Comparison of ENCODE assay signal across 8 mouse cellular contexts in the genomic region with DNA sequence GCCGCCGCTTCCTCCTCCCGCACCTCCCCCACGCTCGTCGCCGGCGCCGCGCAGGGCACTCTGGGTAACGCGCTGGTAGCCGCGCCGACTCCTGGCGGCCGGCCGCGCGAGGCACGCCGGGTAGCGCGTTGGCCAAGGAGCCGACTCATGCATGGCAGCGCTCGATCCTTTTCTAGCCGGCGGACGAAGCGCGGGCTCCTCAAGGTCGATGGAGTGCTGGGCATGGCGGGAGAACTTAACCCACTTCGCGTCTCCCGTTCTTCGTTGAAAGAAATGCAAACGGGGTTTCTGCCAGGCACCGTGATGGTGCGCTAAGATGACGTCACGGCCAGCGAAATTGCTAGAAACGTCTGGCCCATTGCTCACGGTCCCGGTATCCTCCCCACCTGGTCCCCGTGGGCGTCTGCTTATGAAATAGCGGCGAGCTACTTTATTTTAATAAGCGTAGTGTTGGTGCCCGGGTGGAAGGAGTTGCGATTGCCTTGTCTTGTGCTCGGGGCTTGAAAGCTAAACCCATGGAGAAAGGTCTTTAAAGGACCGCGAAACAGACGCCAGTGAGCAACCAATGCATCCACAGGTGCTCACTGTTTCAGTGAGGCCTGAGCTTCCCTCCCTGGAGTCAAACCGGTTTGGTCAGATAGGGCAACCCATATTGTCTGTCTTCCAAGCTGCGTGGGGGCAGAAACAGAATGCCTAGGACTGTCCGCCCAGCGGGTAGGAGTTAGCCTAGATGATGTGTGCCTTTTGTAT. TPM values are rescaled to one million over a fixed set of nuclear protein-coding genes. Genes with fewer than 3 reads are reported as not detected.
DNase-seq lines count a peak whose midpoint lies in the region; ATAC-seq lines count a peak whose summit lies in the region.

A gene (minus strand): TSS at position 62 of the 750 bp plus-strand sequence.

- peak; percentile 87 for ATAC-seq in inflammation-experienced regulatory T-cells, adult 6 months
- ATAC-seq in megakaryocyte-erythroid progenitor cell, adult 5-6 weeks (replicated peaks; ENCODE audit: low FRiP score, low TSS enrichment, poor library complexity, severe bottlenecking), result peak; percentile 84

- DNase-seq in adrenal gland, adult (ENCODE audit: inconsistent age in 2 of 2, low spot score in 1 of 2), result peak; percentile 92 to 98
- DNase-seq in embryo, embryonic 10.5 days (ENCODE audit: low spot score), result peak; percentile 91
- peak; percentile 89 for DNase-seq in gastrocnemius, postnatal 14 days
- DNase-seq in left cerebral cortex, postnatal 10 days (ENCODE audit: extremely low spot score in 1 of 2, low spot score in 2 of 2), result peak; percentile 76 to 93
- peak; percentile 92 for DNase-seq in right cerebral cortex, postnatal 25 days
- peak; percentile 80 to 84 for DNase-seq in urinary bladder, postnatal 4 days (ENCODE audit: low spot score in 2 of 2)

- intact Hi-C loops in gastrocnemius, postnatal 14 days (cut with DNase I; ENCODE audit: low total_unique reads), result no loop called here
- intact Hi-C loops in left cerebral cortex, postnatal 10 days (cut with DNase I), result no loop called here

RNA-seq across cellular contexts. Expression of the gene that starts here (rescaled TPM):
- total RNA-seq in gastrocnemius, postnatal 14 days (2021), result 10 to 100 TPM; 40.7 to 43.2 TPM
- 10 to 100 TPM; 16.2 to 20.1 (median 18.2) TPM for polyA plus RNA-seq in inflammation-experienced regulatory T-cells, adult 6 months (2017; shearing (Covaris generic))
- 100 to 1,000 TPM; 128 to 135 TPM for total RNA-seq in left cerebral cortex, postnatal 10 days (2021)
- total RNA-seq in megakaryocyte-erythroid progenitor cell, adult 5-6 weeks (2014; fragmentation: Nextera tagmentation), result 72.5 and 79.4 TPM in 2 replicates
- 76.5 and 87.6 TPM in 2 replicates for total RNA-seq in megakaryocyte-erythroid progenitor cell, adult 5-6 weeks (2017)

Comparison
In these comparisons a context has a peak if more than half of its experiments do, and no peak if none do; other contexts are left out.
1. Peak in every context shown above with its lines: DNase-seq and ATAC-seq.